Mouse (Mus musculus) heart, embryonic 13.5 days (tissue): ENCODE results near the gene Diaph3. TPM values are rescaled to one million over a fixed set of nuclear protein-coding genes. Genes with fewer than 3 reads are reported as not detected.

Experiments used
- ATAC-seq: fragments of 200-750 bp; cut with Nextera tagmentation; 2 replicates; pipeline ENCODE4 v1.8.0; 2017; ENCODE audit warnings: moderate TSS enrichment; ENCODE audit not compliant: insufficient number of reproducible peaks, low FRiP score, low TSS enrichment; ENCODE audit errors: extremely low read depth
- H3K27ac ChIP-seq: fragments of 300-500 bp; sonication (generic); replicated peaks from 2 replicates; pipeline ENCODE4 v1.5.1; 2015; ENCODE audit warnings: moderate library complexity, mild to moderate bottlenecking, inconsistent platforms
- H3K27me3 ChIP-seq: fragments of 300-500 bp; sonication (generic); replicated peaks from 2 replicates; pipeline ENCODE4 v1.6.1; 2015; ENCODE audit warnings: mild to moderate bottlenecking, inconsistent platforms
- H3K36me3 ChIP-seq: fragments of 300-500 bp; sonication (generic); 2 replicates; pipeline ENCODE4 v1.6.1; 2015; ENCODE audit warnings: mild to moderate bottlenecking, inconsistent platforms
- H3K4me1 ChIP-seq: fragments of 300-500 bp; sonication (generic); 2 replicates; pipeline ENCODE4 v1.6.1; 2015; ENCODE audit warnings: inconsistent platforms
- H3K4me2 ChIP-seq: fragments of 300-500 bp; sonication (generic); 2 replicates; pipeline ENCODE4 v1.6.1; 2015; ENCODE audit warnings: inconsistent platforms, mild to moderate bottlenecking, moderate library complexity
- H3K4me3 ChIP-seq: fragments of 300-500 bp; sonication (generic); 2 replicates; pipeline ENCODE4 v1.5.1; 2015; ENCODE audit warnings: moderate library complexity, mild to moderate bottlenecking, inconsistent platforms
- H3K9ac ChIP-seq: fragments of 300-500 bp; sonication (generic); 2 replicates; pipeline ENCODE4 v1.6.1; 2015; ENCODE audit warnings: inconsistent platforms, mild to moderate bottlenecking, moderate library complexity
- H3K9me3 ChIP-seq: fragments of 300-500 bp; sonication (generic); 2 replicates; pipeline ENCODE4 v1.6.1; 2016; ENCODE audit warnings: inconsistent platforms
- WGBS: fragments of 180-500 bp; shearing (Covaris S2); methylation state at CpG from one replicate; pipeline ENCODE4 v1.1.7; 2015; ENCODE audit warnings: mixed read lengths; 5-methylcytosine and 5-hydroxymethylcytosine counted together
- polyA plus RNA-seq: library from polyadenylated mRNA; unstranded; fragments of >200 nt; fragmentation: Nextera tagmentation; extraction: Ambion mirVana; gene quantifications from 2 replicates; pipeline ENCODE4 v1.2.1, GENCODE M21; 2015

Gene Diaph3
- polyA plus RNA-seq, 1 experiment from 2014 or later, result 11.2 TPM

GRCm38 (mm10) chr14:86936424-86936823 is 204.6 kb downstream of the Diaph3 start:
- Histone ChIP-seq H3K4me3 (no peak overlapping the region), H3K27ac (no peak overlapping the region), H3K36me3 (no peaks in the 10 kb centered on the region), H3K27me3 (no peaks in the 10 kb centered on the region), H3K4me2 (no peak overlapping the region), H3K4me1 (peaks cover 3% of the 10 kb centered on the region; the same call in 1 of the 2 replicates), H3K9ac (no peak overlapping the region), H3K9me3 (no peaks in the 10 kb centered on the region)
- WGBS, result 70% methylated on average over 3 of the region's 3 CpGs
- ATAC-seq, result no peak

DNA sequence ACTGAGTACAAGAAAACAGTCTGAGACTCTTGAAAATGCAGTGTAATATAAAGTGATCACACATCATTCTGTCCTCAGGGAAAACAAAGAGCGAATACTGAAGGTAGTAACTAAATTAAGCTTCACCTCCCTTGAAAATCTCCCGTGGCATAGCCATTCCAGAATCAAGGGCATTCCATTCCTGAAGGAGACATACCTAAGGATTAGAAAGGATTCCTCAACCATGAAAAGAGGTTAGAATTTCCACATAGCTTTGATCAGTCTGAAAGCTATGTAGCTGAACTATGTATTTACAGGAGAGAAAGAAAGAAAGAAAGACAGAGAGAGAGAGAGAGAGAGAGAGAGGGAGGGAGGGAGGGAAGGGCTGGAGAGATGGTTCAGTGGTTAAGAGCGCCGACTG is 210.3 kb downstream of the Diaph3 start:
- Histone ChIP-seq H3K4me1 (no peaks in the 10 kb centered on the region), H3K27ac (no peak overlapping the region), H3K9ac (no peak overlapping the region), H3K4me2 (no peak overlapping the region), H3K9me3 (no peaks in the 10 kb centered on the region), H3K27me3 (no peaks in the 10 kb centered on the region), H3K36me3 (no peaks in the 10 kb centered on the region), H3K4me3 (no peak overlapping the region)
- ATAC-seq, result no peak
- WGBS, result 72% methylated on average over 4 of the region's 4 CpGs

DNA sequence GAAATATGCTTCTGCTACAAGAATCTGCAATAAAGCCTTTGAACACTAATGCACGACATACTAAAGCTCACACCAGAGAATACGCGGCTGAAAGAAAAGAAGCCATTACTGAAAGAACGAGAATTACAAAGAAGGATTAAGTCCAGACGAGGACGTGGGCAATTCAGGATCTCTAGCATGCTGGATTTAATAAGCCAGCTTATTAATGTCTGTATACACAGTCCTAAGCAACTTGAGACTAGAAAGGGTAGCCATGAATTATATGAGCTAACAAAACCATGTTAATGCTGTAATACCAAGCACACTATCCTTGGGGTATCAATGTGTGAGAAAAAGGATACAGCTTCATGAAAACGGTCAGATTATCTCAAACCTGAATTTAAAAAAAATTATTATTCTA is 214.2 kb downstream of the Diaph3 start:
- WGBS, result 92% methylated on average over 7 of the region's 7 CpGs
- Histone ChIP-seq H3K4me1 (no peaks in the 10 kb centered on the region), H3K9ac (no peak overlapping the region), H3K4me2 (no peak overlapping the region), H3K36me3 (no peaks in the 10 kb centered on the region), H3K27me3 (no peaks in the 10 kb centered on the region), H3K27ac (no peak overlapping the region), H3K4me3 (no peak overlapping the region), H3K9me3 (no peaks in the 10 kb centered on the region)
- no peak for ATAC-seq

DNA sequence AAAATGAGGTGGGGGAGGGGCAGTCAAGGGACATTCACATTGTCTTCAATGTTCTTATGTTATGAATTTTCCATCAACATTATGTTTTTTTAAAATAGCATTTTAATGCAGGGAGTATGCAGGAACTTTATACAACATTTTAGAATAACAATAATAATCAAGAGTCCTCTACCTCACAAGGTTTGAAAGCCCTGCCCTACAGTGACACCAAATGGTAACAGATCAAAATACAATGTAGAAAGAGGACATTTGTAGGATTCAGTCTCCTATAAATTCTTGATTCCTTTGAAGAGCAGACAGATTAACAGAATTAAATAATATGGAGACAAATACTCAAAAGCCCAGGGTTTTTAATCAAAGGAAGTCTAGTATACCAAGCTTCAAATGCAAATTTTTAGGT is 242.1 kb downstream of the Diaph3 start:
- Histone ChIP-seq H3K4me2 (no peak overlapping the region), H3K27me3 (no peaks in the 10 kb centered on the region), H3K4me1 (no peaks in the 10 kb centered on the region), H3K9ac (no peak overlapping the region), H3K27ac (no peak overlapping the region), H3K4me3 (no peak overlapping the region), H3K36me3 (peaks cover 22% of the 10 kb centered on the region), H3K9me3 (peaks cover 4% of the 10 kb centered on the region; the same call in 1 of the 2 replicates)
- no peak for ATAC-seq

DNA sequence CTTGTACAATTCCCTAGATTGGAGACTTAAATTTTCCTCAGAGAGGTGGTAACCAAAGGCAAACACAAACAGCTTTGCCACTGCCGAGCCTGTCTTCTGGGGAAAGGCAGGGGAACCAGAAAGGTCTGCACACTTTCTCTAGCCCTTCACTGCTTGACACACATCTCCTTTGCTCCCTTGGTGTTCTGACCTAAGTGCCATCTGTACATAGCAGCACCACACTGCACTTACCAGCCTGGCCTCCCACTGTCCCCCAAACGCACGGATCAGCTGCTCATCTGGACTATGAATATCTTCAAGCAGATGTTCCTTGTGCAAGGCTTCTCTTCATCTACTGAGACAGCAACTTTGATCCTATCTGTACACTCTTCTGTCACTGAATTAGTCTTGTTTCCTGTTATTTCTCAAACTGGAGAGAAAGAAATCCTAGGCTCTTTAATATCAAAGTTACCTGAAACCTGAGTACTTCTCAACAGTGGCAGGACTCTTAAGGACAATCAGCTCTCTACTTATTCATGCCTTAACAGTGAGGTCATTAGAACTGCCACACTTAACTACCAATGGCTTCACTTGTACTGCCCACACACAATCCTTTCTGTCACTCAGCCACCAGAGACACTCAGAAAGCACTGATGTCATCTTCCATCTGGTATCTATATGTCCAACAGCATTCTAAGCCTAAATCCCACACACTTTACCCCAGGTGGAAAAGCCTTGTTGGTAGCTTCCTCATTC is 251.8 kb downstream of the Diaph3 start:
- peaks cover 14% of the 10 kb centered on the region for H3K4me1 ChIP-seq
- peaks cover 7% of the 10 kb centered on the region; the same call in 1 of the 2 replicates for H3K9me3 ChIP-seq
- no peak overlapping the region for H3K4me3 ChIP-seq
- no peak for ATAC-seq
- H3K27ac ChIP-seq, result peak overlapping the region; percentile 25; the same call in 1 of the 2 replicates
- no peaks in the 10 kb centered on the region for H3K27me3 ChIP-seq
- WGBS, result 42% methylated on average over 3 of the region's 3 CpGs
- H3K36me3 ChIP-seq, result peaks cover 15% of the 10 kb centered on the region
- no peak overlapping the region for H3K9ac ChIP-seq
- H3K4me2 ChIP-seq, result peak overlapping the region; percentile 32

- no peak for ATAC-seq
- WGBS, result 54% methylated on average over 5 of the region's 5 CpGs
- Histone ChIP-seq H3K4me3 (no peak overlapping the region), H3K9ac (no peak overlapping the region), H3K9me3 (no peaks in the 10 kb centered on the region), H3K27ac (no peak overlapping the region), H3K4me1 (peaks cover 14% of the 10 kb centered on the region), H3K4me2 (no peak overlapping the region), H3K27me3 (no peaks in the 10 kb centered on the region), H3K36me3 (no peaks in the 10 kb centered on the region)
Measured at GRCm38 (mm10) chr14:86885417-86886098, 255.5 kb downstream of the Diaph3 start.

DNA sequence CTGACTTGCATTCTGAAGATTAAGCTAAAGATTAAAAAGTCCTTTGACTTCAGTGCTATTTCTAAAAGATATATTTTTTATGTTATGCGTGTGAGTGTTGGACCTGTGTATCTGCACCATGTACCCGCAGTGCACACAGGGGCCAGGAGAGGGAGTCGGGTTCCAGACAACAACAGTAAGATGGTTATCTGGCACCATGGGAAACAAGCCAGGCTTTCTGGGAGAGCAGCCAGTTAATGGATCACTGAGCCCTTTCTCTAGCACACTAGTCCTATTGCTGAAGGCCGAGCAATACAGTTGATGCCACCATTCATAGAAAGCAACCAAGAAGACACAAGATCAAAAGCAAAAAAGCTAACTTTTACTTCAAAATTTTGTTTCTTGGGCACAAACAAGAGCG is 271.5 kb downstream of the Diaph3 start:
- no peak overlapping the region for H3K27ac ChIP-seq
- no peak overlapping the region for H3K4me3 ChIP-seq
- H3K4me1 ChIP-seq, result 0 out of 2 replicates have a peak, but pooled peaks cover 4% of the 10 kb centered on the region
- H3K9me3 ChIP-seq, result no peaks in the 10 kb centered on the region
- H3K27me3 ChIP-seq, result no peaks in the 10 kb centered on the region
- no peak overlapping the region for H3K4me2 ChIP-seq
- H3K9ac ChIP-seq, result no peak overlapping the region
- 85% methylated on average over 5 of the region's 5 CpGs for WGBS
- no peak for ATAC-seq
- peaks cover 4% of the 10 kb centered on the region; the same call in 1 of the 2 replicates for H3K36me3 ChIP-seq

- Histone ChIP-seq H3K27me3 (no peaks in the 10 kb centered on the region), H3K27ac (no peak overlapping the region), H3K4me1 (0 out of 2 replicates have a peak, but pooled peaks cover 4% of the 10 kb centered on the region), H3K4me3 (no peak overlapping the region), H3K36me3 (peaks cover 4% of the 10 kb centered on the region; the same call in 1 of the 2 replicates), H3K9me3 (no peaks in the 10 kb centered on the region), H3K4me2 (no peak overlapping the region), H3K9ac (no peak overlapping the region)
- WGBS, result 85% methylated on average over 3 of the region's 3 CpGs
- no peak for ATAC-seq
Measured at GRCm38 (mm10) chr14:86867143-86867542, 273.9 kb downstream of the Diaph3 start.

DNA sequence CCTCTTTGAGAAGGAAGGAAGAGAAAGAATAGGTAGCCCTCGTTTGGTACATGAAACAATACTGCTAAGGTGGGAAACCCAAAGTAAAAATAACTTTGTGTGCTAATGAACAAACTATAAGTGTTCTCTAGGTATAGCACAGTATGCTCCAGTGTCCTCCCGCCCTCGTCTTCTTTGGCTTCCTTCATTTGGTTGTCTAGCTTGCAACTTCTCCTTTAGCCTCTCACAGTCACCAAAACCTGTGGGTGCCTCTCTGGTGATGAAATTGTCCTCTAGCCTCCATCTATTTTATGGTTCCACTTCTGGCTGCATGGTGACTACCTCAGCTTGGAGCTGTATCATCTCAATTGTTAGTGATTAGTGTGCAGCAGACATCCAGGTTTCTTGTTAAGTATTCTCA is 277.0 kb downstream of the Diaph3 start:
- H3K4me1 ChIP-seq, result no peaks in the 10 kb centered on the region
- H3K4me2 ChIP-seq, result no peak overlapping the region
- 93% methylated on average over 3 of the region's 3 CpGs for WGBS
- no peak overlapping the region for H3K27ac ChIP-seq
- peaks cover 4% of the 10 kb centered on the region; the same call in 1 of the 2 replicates for H3K36me3 ChIP-seq
- no peaks in the 10 kb centered on the region for H3K27me3 ChIP-seq
- no peak overlapping the region for H3K4me3 ChIP-seq
- no peaks in the 10 kb centered on the region for H3K9me3 ChIP-seq
- no peak overlapping the region for H3K9ac ChIP-seq
- ATAC-seq, result no peak

DNA sequence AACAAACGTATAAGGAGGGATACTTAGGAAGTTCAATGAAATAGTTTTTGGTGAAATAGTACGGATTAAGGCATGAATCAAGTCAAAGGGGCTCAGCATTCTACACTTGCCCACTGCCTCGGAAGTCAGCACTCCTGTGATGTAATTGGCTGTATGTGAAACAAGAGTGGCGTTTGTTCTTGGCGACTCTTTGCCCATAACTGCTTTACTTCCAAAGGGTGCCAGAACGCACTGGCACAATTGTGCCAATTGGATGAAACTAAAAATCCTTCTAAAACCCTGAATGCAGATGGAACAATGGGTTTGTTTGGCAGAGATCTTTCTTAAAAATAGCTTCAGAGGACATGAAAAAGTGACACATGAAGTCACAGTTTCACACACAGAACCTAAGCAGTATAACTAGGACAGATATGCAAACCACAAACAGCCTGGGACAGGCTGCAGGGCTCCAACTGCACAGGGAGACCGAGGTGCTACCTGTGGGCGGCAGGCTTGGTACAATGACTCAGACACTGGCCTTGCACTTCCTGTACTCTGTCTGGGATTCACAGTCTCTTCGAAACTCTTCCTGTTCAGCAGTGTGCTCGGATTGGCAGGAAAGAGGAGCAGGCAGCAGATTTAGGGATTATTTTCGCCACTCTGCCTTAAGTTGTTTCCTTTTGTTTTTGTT is 279.6 kb downstream of the Diaph3 start:
- no peak overlapping the region for H3K9ac ChIP-seq
- H3K9me3 ChIP-seq, result no peaks in the 10 kb centered on the region
- no peak for ATAC-seq
- no peak overlapping the region for H3K4me2 ChIP-seq
- no peak overlapping the region for H3K27ac ChIP-seq
- H3K27me3 ChIP-seq, result no peaks in the 10 kb centered on the region
- WGBS, result 76% methylated on average over 11 of the region's 11 CpGs
- H3K4me3 ChIP-seq, result no peak overlapping the region
- H3K36me3 ChIP-seq, result peaks cover 4% of the 10 kb centered on the region; the same call in 1 of the 2 replicates
- H3K4me1 ChIP-seq, result no peaks in the 10 kb centered on the region

DNA sequence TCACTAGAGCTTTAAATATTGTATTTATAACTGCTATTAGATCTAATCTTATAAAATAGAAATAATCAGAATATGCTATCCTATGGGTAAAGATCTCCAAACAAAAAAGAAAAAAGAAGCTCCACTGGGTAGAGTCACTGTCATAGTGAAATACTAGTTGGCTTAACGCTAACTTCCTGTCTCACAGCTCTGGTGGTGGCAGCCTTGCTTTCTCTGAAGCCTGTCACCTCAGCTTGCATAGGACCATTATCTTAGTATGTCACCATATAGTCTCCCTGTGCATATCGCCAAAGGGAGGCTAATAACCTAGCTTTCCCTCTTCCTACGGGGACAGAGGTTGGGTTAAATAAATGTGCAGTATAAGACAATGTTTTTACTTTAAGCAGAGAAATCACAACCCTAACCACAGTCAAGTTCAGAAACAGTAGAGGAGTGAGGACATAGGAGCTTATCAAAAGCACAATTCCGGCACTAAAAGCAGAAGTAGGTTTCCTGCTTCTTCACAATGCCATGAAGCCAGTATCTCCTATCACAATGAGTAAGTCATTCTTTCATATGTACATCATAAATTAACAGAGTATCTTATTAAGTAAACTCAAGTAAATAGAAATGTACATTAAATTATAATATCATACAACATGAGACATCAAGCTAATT is 293.8 kb downstream of the Diaph3 start:
- no peaks in the 10 kb centered on the region for H3K27me3 ChIP-seq
- WGBS, result 63% methylated on average over 4 of the region's 4 CpGs
- no peak overlapping the region for H3K4me3 ChIP-seq
- H3K4me1 ChIP-seq, result no peaks in the 10 kb centered on the region
- no peak for ATAC-seq
- no peak overlapping the region for H3K27ac ChIP-seq
- no peak overlapping the region for H3K4me2 ChIP-seq
- H3K9me3 ChIP-seq, result no peaks in the 10 kb centered on the region
- H3K9ac ChIP-seq, result no peak overlapping the region
- H3K36me3 ChIP-seq, result no peaks in the 10 kb centered on the region
